Mouse (Mus musculus) cerebellum, adult 2 months (tissue): ENCODE results near the gene Kdm8. TPM values are rescaled to one million over a fixed set of nuclear protein-coding genes. Genes with fewer than 3 reads are reported as not detected.

Experiments
- DNase-seq, 2 experiments: peaks; one replicate each; pipeline ENCODE4 v3.0.0; 2021
- H3K27ac ChIP-seq: fragments of 200-500 bp; 2 replicates; pipeline ENCODE4 v1.5.1; 2012; ENCODE audit warnings: low read length, control low read depth, inconsistent platforms; ENCODE audit not compliant: insufficient read depth
- H3K27me3 ChIP-seq: fragments of 200-500 bp; 2 replicates; pipeline ENCODE4 v1.6.1; 2012; ENCODE audit warnings: inconsistent platforms, mild to moderate bottlenecking, low read length, moderate library complexity; ENCODE audit not compliant: control insufficient read depth, insufficient read depth
- H3K4me1 ChIP-seq: fragments of 200-500 bp; 2 replicates; pipeline ENCODE4 v1.6.1; 2011; ENCODE audit warnings: low read length; ENCODE audit not compliant: control insufficient read depth, insufficient read depth
- H3K4me3 ChIP-seq: fragments of 200-500 bp; replicated peaks from 2 replicates; pipeline ENCODE3; 2011; ENCODE audit warnings: mild to moderate bottlenecking, low read depth, low read length, control low read depth; ENCODE audit not compliant: insufficient read depth
- CTCF ChIP-seq: fragments of 200-500 bp; IDR thresholded peaks from 2 replicates; pipeline ENCODE4 v1.5.1; 2011; ENCODE audit warnings: low read depth, mild to moderate bottlenecking, control low read depth, low read length, moderate library complexity, borderline replicate concordance; ENCODE audit not compliant: insufficient read depth
- POLR2A ChIP-seq: fragments of 200-500 bp; IDR thresholded peaks from 2 replicates; pipeline ENCODE4 v1.6.1; 2011; ENCODE audit warnings: low read length, control low read depth, borderline replicate concordance; ENCODE audit not compliant: insufficient read depth
- WGBS: fragments of 180-500 bp; shearing (Covaris S2); methylation state at CpG from one replicate; pipeline ENCODE4 v1.1.7; 2018; 5-methylcytosine and 5-hydroxymethylcytosine counted together
- polyA plus RNA-seq: library from polyadenylated mRNA; depleted of rRNA; stranded (reverse); fragments of >200 nt; gene quantifications from 2 replicates; pipeline ENCODE4 v1.2.3, GENCODE M21; 2012

Kdm8 gene
- polyA plus RNA-seq, 1 experiment = 9.2 TPM

DNA sequence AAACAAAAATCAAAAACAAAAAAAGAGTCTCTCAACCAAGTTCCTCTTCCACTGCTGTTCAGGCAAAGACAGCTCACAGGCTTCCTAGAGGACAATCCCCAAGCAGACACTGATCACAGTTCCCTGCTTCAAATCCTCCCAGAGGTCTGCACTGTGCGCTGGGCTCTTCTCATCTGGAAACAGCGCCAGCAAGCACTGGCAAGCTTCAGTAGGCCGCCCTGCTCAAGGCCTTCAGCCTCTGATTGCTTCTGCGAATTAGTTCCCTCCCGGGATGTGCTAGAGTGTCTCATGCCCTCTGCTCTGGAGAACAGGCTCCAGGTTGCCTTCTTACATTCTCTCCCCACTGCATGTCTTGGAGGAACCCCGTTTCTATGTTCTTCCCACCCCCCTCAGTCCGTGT is 40.3 kb downstream of the Kdm8 start:
- TF ChIP-seq CTCF (no peak), POLR2A (no peak)
- Histone ChIP-seq H3K27me3 (no peaks in the 10 kb centered on the region), H3K27ac (no peak overlapping the region), H3K4me3 (no peak overlapping the region), H3K4me1 (no peaks in the 10 kb centered on the region)
- 75% methylated on average over 7 of the region's 7 CpGs for WGBS
- no peak for DNase-seq

GRCm38 (mm10) chr7:125486121-125486630 is 41.7 kb downstream of the Kdm8 start:
- Histone ChIP-seq H3K4me3 (no peak overlapping the region), H3K27ac (no peak overlapping the region), H3K4me1 (no peaks in the 10 kb centered on the region), H3K27me3 (no peaks in the 10 kb centered on the region)
- no peak for TF ChIP-seq POLR2A
- TF ChIP-seq CTCF = no peak
- no peak for DNase-seq
- WGBS = 91% methylated on average over 16 of the region's 16 CpGs

DNA sequence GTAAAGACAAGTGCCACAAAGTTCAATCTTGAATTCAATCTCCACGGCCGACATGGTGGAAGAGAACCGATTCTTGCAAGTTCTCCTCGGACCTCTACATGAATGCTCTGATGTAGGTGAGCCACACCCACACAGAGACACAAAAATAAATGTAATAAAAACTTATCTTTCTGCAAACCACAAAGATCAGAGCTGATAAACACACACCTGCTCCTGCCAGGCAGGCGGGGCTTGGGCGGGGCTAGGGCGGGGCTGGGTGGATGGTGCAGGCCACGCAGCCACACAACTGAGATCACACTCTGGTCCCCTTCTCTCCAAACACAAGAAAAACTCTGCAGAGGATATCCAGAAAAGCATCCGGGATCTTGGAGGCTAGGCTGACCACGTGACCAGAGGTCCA is 42.6 kb downstream of the Kdm8 start:
- Histone ChIP-seq H3K27ac (no peak overlapping the region), H3K4me1 (no peaks in the 10 kb centered on the region; the same call in 1 of the 2 replicates), H3K27me3 (no peaks in the 10 kb centered on the region), H3K4me3 (no peak overlapping the region)
- DNase-seq = no peak
- WGBS = 93% methylated on average over 10 of the region's 10 CpGs
- TF ChIP-seq CTCF (no peak), POLR2A (no peak)

- TF ChIP-seq CTCF (no peak), POLR2A (no peak)
- no peak overlapping the region for H3K4me3 ChIP-seq
- 73% methylated on average over 6 of the region's 6 CpGs for WGBS
- H3K4me1 ChIP-seq = no peaks in the 10 kb centered on the region; the same call in 1 of the 2 replicates
- H3K27me3 ChIP-seq = no peaks in the 10 kb centered on the region
- no peak overlapping the region for H3K27ac ChIP-seq
- no peak for DNase-seq
Observed at GRCm38 (mm10) chr7:125488706-125489105, 44.2 kb downstream of the Kdm8 start.

- no peak for DNase-seq
- 81% methylated on average over 2 of the region's 2 CpGs for WGBS
- Histone ChIP-seq H3K27me3 (no peaks in the 10 kb centered on the region), H3K27ac (no peak overlapping the region), H3K4me1 (no peaks in the 10 kb centered on the region; the same call in 1 of the 2 replicates), H3K4me3 (no peak overlapping the region)
- TF ChIP-seq CTCF (no peak), POLR2A (no peak)
Observed at GRCm38 (mm10) chr7:125489636-125490035, 45.2 kb downstream of the Kdm8 start.

- DNase-seq = peak; percentile 95 to 97
- TF ChIP-seq POLR2A (peak; percentile 88), CTCF (0 out of 2 replicates have a peak, but pooled peaks have one; percentile 5)
- Histone ChIP-seq H3K27ac (peak within 1 kb of the TSS; percentile 92), H3K27me3 (no peaks in the 10 kb centered on the region), H3K4me1 (no peaks in the 10 kb centered on the region; the same call in 1 of the 2 replicates), H3K4me3 (peak within 1 kb of the TSS; percentile 77)
- under 1% methylated on average over 56 of the region's 56 CpGs for WGBS
Observed at GRCm38 (mm10) chr7:125490947-125491735, 46.7 kb downstream of the Kdm8 start, which contains the start of gene Nsmce1. TSS of gene Nsmce1 (minus strand) at chr7:125491596.

GRCm38 (mm10) chr7:125491760-125492159 is 47.3 kb downstream of the Kdm8 start:
- no peak for TF ChIP-seq POLR2A
- no peak for TF ChIP-seq CTCF
- WGBS = 11% methylated on average over 12 of the region's 12 CpGs

GRCm38 (mm10) chr7:125492551-125492950 is 48.1 kb downstream of the Kdm8 start:
- Histone ChIP-seq H3K4me1 (no peaks in the 10 kb centered on the region; the same call in 1 of the 2 replicates), H3K27me3 (no peaks in the 10 kb centered on the region), H3K4me3 (no peak overlapping the region), H3K27ac (no peak overlapping the region)
- 95% methylated on average over 6 of the region's 6 CpGs for WGBS
- TF ChIP-seq POLR2A (no peak), CTCF (no peak)
- no peak for DNase-seq

More at GRCm38 (mm10) chr7:125491760-125492159, 47.3 kb downstream of the Kdm8 start:
- no peak for DNase-seq
- H3K27me3 ChIP-seq = no peaks in the 10 kb centered on the region
- no peaks in the 10 kb centered on the region; the same call in 1 of the 2 replicates for H3K4me1 ChIP-seq
- H3K4me3 ChIP-seq = peak overlapping the region; percentile 77
- peak overlapping the region; percentile 92 for H3K27ac ChIP-seq
